Mouse (Mus musculus): Measurements from ENCODE around the gene Pklr.
"Not testable (repeated sequence)": the region's sequence is repeated elsewhere in the genome, so short reads cannot be mapped to it uniquely, and the experiment has no call there.

DNA sequence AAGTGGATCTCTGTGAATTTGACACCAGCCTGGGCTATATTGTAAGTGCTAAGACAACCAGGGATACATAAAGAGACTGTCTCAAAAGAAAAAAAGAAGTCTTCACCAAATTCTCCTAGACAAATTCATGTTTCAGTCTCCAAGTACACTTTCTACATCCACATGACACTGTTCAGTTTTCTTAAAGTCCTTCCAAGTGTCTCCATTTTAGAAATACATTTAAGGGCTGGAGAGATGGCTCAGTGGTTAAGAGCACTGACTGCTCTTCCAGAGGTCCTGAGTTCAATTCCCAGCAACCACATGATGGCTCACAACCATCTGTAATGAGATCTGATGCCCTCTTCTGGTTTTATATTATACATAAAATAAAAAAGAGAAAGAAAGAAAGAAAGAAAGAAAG is 25.3 kb downstream of the Pklr start:
- not testable (repeated sequence) for TF ChIP-seq POLR2A (IDR thresholded peaks at IDR 0.05; ENCODE audit: control insufficient read depth, extremely low read depth, insufficient read depth, low read length, poor library complexity); CTCF (IDR thresholded peaks at IDR 0.05; ENCODE audit: borderline replicate concordance, control insufficient read depth, extremely low read depth, insufficient read depth, low read length, poor library complexity)

Measured in thymus, adult 2 months (tissue).